Mouse (Mus musculus) small intestine, adult 2 months (tissue): ENCODE measurements around the gene Cmbl. TPM values are rescaled to one million over a fixed set of nuclear protein-coding genes. Genes with fewer than 3 reads are reported as not detected.
A peak's percentile ranks its signal among the peaks of the same experiment; 100 is the strongest.

Experiments used
- H3K27ac ChIP-seq: fragments of 200-500 bp; 2 replicates; pipeline ENCODE4 v1.5.1; 2012; ENCODE audit warnings: low read depth, low read length, control low read depth, inconsistent platforms; ENCODE audit not compliant: insufficient read depth
- H3K27me3 ChIP-seq: fragments of 200-500 bp; 2 replicates; pipeline ENCODE4 v1.6.1; 2012; ENCODE audit warnings: mild to moderate bottlenecking, moderate library complexity, low read length, inconsistent platforms; ENCODE audit not compliant: control insufficient read depth, insufficient read depth
- H3K36me3 ChIP-seq: fragments of 200-500 bp; 2 replicates; pipeline ENCODE4 v1.6.1; 2012; ENCODE audit warnings: mild to moderate bottlenecking, low read length, control low read depth, inconsistent platforms; ENCODE audit not compliant: control insufficient read depth, insufficient read depth
- H3K4me1 ChIP-seq: fragments of 200-500 bp; 2 replicates; pipeline ENCODE4 v1.6.1; 2012; ENCODE audit warnings: low read length, inconsistent platforms, mixed read lengths; ENCODE audit not compliant: control insufficient read depth, insufficient read depth, insufficient read length
- H3K4me3 ChIP-seq: fragments of 200-500 bp; 2 replicates; pipeline ENCODE4 v1.5.1; 2012; ENCODE audit warnings: low read depth, mild to moderate bottlenecking, control low read depth, inconsistent platforms, low read length, moderate library complexity
- CTCF ChIP-seq: fragments of 200-500 bp; IDR thresholded peaks from 2 replicates; pipeline ENCODE4 v1.5.1; 2012; ENCODE audit warnings: low read depth, mild to moderate bottlenecking, control low read depth, inconsistent platforms, low read length, moderate library complexity, mixed read lengths; ENCODE audit not compliant: insufficient replicate concordance, insufficient read length; ENCODE audit errors: extremely low read depth
- POLR2A ChIP-seq: fragments of 200-500 bp; IDR thresholded peaks from 2 replicates; pipeline ENCODE4 v1.6.1; 2012; ENCODE audit warnings: low read depth, mild to moderate bottlenecking, control low read depth, inconsistent platforms, low read length, moderate library complexity
- WGBS: fragments of 180-500 bp; shearing (Covaris S2); methylation state at CpG from one replicate; pipeline ENCODE4 v1.1.7; 2018; 5-methylcytosine and 5-hydroxymethylcytosine counted together
- polyA plus RNA-seq: library from polyadenylated mRNA; depleted of rRNA; stranded (reverse); fragments of >200 nt; gene quantifications from 2 replicates; pipeline ENCODE4 v1.2.3, GENCODE M21; 2012

Cmbl gene
- polyA plus RNA-seq, 1 experiment: 140 TPM

- 74% methylated on average over 8 of the region's 8 CpGs for WGBS
- H3K36me3 ChIP-seq: peaks cover 70% of the 10 kb centered on the region
- TF ChIP-seq POLR2A (no peak), CTCF (no peak)
- no peaks in the 10 kb centered on the region for H3K27me3 ChIP-seq
- no peak overlapping the region for H3K27ac ChIP-seq
- H3K4me3 ChIP-seq: no peak overlapping the region
- no peaks in the 10 kb centered on the region for H3K4me1 ChIP-seq
Observed at GRCm38 (mm10) chr15:31592531-31592930, 27.3 kb downstream of the Cmbl start.

DNA sequence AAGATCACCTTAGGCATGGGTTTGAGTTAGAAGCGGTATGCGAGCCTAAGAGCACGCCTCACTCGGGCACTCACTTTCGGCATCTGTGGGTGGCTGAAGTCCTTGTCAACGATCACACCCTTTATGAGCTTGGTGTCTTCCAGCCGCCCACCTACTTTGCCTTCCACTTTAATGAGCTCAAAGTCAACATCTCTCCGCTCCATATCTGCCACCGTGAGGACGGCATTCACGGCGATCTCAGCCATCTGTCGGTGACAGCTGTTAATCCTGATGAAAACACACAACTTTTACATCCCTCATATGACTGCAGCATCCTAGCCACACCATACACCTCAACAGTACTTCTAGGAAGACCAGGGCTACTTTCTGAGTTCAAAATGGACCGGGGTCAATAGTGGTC, 29.1 kb downstream of the Cmbl start:
- Histone ChIP-seq H3K4me1 (no peaks in the 10 kb centered on the region; the same call in 1 of the 2 replicates), H3K27me3 (no peaks in the 10 kb centered on the region), H3K36me3 (peaks cover 64% of the 10 kb centered on the region), H3K27ac (no peak overlapping the region), H3K4me3 (no peak overlapping the region)
- 76% methylated on average over 14 of the region's 14 CpGs for WGBS
- TF ChIP-seq POLR2A (no peak), CTCF (no peak)

DNA sequence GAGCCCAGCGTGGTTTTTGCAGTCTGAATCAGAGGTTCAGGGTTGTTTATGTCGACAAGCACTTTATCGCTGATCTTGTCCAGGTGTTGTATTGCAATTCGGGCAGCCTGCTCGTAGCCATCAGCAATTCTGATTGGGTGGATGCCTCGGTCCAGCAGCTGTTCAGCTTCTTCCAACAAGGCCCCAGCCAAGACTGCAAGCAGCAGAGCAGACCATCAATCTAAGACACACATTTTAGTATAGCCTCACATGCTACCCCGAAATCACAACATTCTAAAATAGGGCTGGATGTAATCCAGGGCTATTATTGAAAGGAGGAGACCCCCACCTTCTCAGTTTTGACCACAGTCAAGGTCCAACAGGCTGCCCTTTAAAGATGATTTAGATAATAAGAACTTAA, 30.5 kb downstream of the Cmbl start:
- TF ChIP-seq POLR2A: no peak
- TF ChIP-seq CTCF: no peak
- 71% methylated on average over 7 of the region's 7 CpGs for WGBS
- Histone ChIP-seq H3K27ac (no peak overlapping the region), H3K36me3 (peaks cover 51% of the 10 kb centered on the region), H3K4me3 (no peak overlapping the region), H3K27me3 (no peaks in the 10 kb centered on the region), H3K4me1 (peaks cover 6% of the 10 kb centered on the region; the same call in 1 of the 2 replicates)

DNA sequence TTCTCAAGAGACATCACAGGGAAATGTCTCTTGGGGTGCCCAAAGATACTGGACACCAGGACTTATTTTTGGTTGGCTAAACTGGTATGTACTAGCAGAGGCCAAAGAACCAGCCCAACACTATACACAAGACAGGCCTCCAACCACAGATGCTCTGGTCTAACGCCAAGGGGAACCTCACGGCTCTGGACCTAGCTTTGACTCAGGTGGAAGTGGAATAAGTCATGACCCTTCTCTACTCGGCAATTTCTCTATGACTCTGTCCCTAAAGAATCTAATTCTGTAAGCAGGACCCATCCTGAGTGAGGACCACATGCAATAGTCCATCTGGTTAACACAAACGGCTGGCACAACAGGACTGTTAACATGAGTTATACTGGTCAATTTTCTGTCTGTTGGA, 34.6 kb downstream of the Cmbl start:
- Histone ChIP-seq H3K4me1 (peaks cover 10% of the 10 kb centered on the region), H3K27ac (no peak overlapping the region), H3K36me3 (peaks cover 14% of the 10 kb centered on the region), H3K4me3 (no peak overlapping the region), H3K27me3 (no peaks in the 10 kb centered on the region)
- WGBS: 26% methylated on average over 4 of the region's 4 CpGs
- TF ChIP-seq CTCF: no peak
- no peak for TF ChIP-seq POLR2A

DNA sequence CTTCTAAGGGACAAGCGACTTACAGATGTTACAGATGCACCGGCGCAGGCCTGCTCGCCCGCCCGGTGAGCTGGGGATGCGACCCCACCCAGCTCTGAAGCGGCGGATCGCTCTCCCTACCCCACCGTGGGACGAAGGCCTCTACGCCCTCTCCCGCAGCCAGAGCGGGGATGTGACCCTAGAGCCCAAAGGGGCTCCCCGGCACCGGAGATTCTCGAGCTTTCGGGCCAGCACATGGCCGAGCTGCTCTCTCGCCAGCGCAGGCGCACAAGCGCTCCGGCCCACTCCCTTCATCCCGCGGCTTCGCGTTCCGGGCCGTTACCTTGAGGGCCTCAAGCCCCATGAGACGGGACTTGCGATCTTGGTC, 36.1 kb downstream of the Cmbl start:
- H3K4me3 ChIP-seq: peak overlapping the region; percentile 94
- TF ChIP-seq CTCF: no peak
- TF ChIP-seq POLR2A: no peak
- H3K36me3 ChIP-seq: peaks cover 5% of the 10 kb centered on the region; the same call in 1 of the 2 replicates
- H3K4me1 ChIP-seq: peaks cover 10% of the 10 kb centered on the region
- WGBS: under 1% methylated on average over 33 of the region's 33 CpGs
- H3K27ac ChIP-seq: peak overlapping the region; percentile 65
- no peaks in the 10 kb centered on the region for H3K27me3 ChIP-seq

GRCm38 (mm10) chr15:31601646-31602374, 36.6 kb downstream of the Cmbl start, which contains the start of the genes Cct5 and Fam173b:
Gene Cct5 (minus strand): TSS chr15:31601804.
Gene Fam173b (plus strand): TSS chr15:31601852.
- Histone ChIP-seq H3K27me3 (no peaks in the 10 kb centered on the region), H3K36me3 (peaks cover 5% of the 10 kb centered on the region; the same call in 1 of the 2 replicates), H3K4me1 (peaks cover 12% of the 10 kb centered on the region), H3K4me3 (peak within 1 kb of the TSS; percentile 94), H3K27ac (peak within 1 kb of the TSS; percentile 85)
- WGBS: under 1% methylated on average over 63 of the region's 63 CpGs
- TF ChIP-seq CTCF (no peak), POLR2A (peak; percentile 81)

DNA sequence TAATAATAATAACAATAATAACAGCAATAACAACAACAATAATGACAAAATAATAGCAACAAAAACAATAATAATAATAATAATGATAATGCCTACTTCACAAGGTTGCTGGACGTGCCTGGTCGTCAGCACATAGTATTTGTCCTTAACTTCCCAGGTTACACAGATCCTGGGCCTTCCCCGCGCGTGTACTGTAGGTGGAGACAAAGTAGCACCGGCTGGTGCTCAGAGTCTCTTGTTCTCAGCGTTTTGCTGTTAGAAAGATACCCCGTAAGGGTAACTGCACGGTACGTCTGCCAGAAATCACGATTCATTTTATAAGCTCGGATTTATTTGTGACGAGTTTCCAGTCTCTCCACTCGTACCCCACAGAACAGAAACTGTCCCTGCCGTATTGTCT, 37.2 kb downstream of the Cmbl start:
- peak; percentile 28; the same call in 1 of the 2 replicates for TF ChIP-seq CTCF
- TF ChIP-seq POLR2A: no peak
- Histone ChIP-seq H3K4me3 (peak overlapping the region; percentile 94), H3K27me3 (no peaks in the 10 kb centered on the region), H3K4me1 (peaks cover 13% of the 10 kb centered on the region), H3K36me3 (peaks cover under 1% of the 10 kb centered on the region; the same call in 1 of the 2 replicates), H3K27ac (no peak overlapping the region)
- under 1% methylated on average over 15 of the region's 15 CpGs for WGBS
